Mouse (Mus musculus): ENCODE measurements around the gene Ggn. TPM values are rescaled to one million over a fixed set of nuclear protein-coding genes. Genes with fewer than 3 reads are reported as not detected.

Gene Ggn
- polyA plus RNA-seq, 1 experiment from 2014 or later = 0.48 TPM

Other genes starting within 250 kb of the Ggn start
- 402 and 447 TPM in 2 replicates for gene Actn4, start 207.9 kb upstream of the Ggn start, polyA plus RNA-seq (2015; fragmentation: Nextera tagmentation; extraction: Ambion mirVana)
- gene Eif3k, start 188.3 kb upstream of the Ggn start, polyA plus RNA-seq (2015; fragmentation: Nextera tagmentation; extraction: Ambion mirVana) = 355 and 362 TPM in 2 replicates
- gene Map4k1, start 188.2 kb upstream of the Ggn start, polyA plus RNA-seq (2015; fragmentation: Nextera tagmentation; extraction: Ambion mirVana) = 6.9 and 7.3 TPM in 2 replicates
- 0.66 and 0.82 TPM in 2 replicates for gene Ryr1, start 45.0 kb upstream of the Ggn start, polyA plus RNA-seq (2015; fragmentation: Nextera tagmentation; extraction: Ambion mirVana)
- 0.43 and 0.59 TPM in 2 replicates for gene Rasgrp4, start 35.4 kb upstream of the Ggn start, polyA plus RNA-seq (2015; fragmentation: Nextera tagmentation; extraction: Ambion mirVana)
- gene Fam98c, start 14.0 kb upstream of the Ggn start, polyA plus RNA-seq (2015; fragmentation: Nextera tagmentation; extraction: Ambion mirVana) = 52.5 and 56.8 TPM in 2 replicates
- 1.1 and 1.7 TPM in 2 replicates for gene Spred3, start 201 bp downstream of the Ggn start, polyA plus RNA-seq (2015; fragmentation: Nextera tagmentation; extraction: Ambion mirVana)
- 228 and 241 TPM in 2 replicates for gene Psmd8, start 10.5 kb downstream of the Ggn start, polyA plus RNA-seq (2015; fragmentation: Nextera tagmentation; extraction: Ambion mirVana)
- gene Catsperg1, start 43.8 kb downstream of the Ggn start, polyA plus RNA-seq (2015; fragmentation: Nextera tagmentation; extraction: Ambion mirVana) = 0.42 and 0.92 TPM in 2 replicates
- 2.5 TPM in 2 replicates for gene Kcnk6, start 62.3 kb downstream of the Ggn start, polyA plus RNA-seq (2015; fragmentation: Nextera tagmentation; extraction: Ambion mirVana)
- 83.1 and 83.7 TPM in 2 replicates for gene Yif1b, start 68.1 kb downstream of the Ggn start, polyA plus RNA-seq (2015; fragmentation: Nextera tagmentation; extraction: Ambion mirVana)
- gene 2200002D01Rik, start 78.3 kb downstream of the Ggn start, polyA plus RNA-seq (2015; fragmentation: Nextera tagmentation; extraction: Ambion mirVana) = 261 and 264 TPM in 2 replicates
- 626 and 672 TPM in 2 replicates for gene Spint2, start 111.7 kb downstream of the Ggn start, polyA plus RNA-seq (2015; fragmentation: Nextera tagmentation; extraction: Ambion mirVana)
- gene Ppp1r14a, start 119.1 kb downstream of the Ggn start, polyA plus RNA-seq (2015; fragmentation: Nextera tagmentation; extraction: Ambion mirVana) = 40.8 and 45.2 TPM in 2 replicates
- gene Dpf1, start 133.7 kb downstream of the Ggn start, polyA plus RNA-seq (2015; fragmentation: Nextera tagmentation; extraction: Ambion mirVana) = 6.2 and 6.8 TPM in 2 replicates